Mouse (Mus musculus) myocyte (in vitro differentiated cells): ENCODE results near the gene Dusp15. TPM values are rescaled to one million over a fixed set of nuclear protein-coding genes. Genes with fewer than 3 reads are reported as not detected.

ENCODE experiments used
- H3K27me3 ChIP-seq: one replicate; pipeline ENCODE4 v1.6.1; 2011; ENCODE audit not compliant: control insufficient read depth, insufficient read depth, insufficient read length
- H3K36me3 ChIP-seq: one replicate; pipeline ENCODE4 v1.6.1; 2011; ENCODE audit not compliant: control insufficient read depth, insufficient read depth
- H3K4me2 ChIP-seq: one replicate; pipeline ENCODE4 v1.6.1; 2011; ENCODE audit warnings: low read depth, control low read depth
- H3K4me3 ChIP-seq: one replicate; pipeline ENCODE4 v1.5.1; 2011; ENCODE audit warnings: mild to moderate bottlenecking, control low read depth, moderate library complexity
- H3K79me2 ChIP-seq: one replicate; pipeline ENCODE4 v1.6.1; 2011; ENCODE audit not compliant: control insufficient read depth, insufficient read depth
- H3ac ChIP-seq: one replicate; pipeline ENCODE4 v1.6.1; 2011; ENCODE audit not compliant: control insufficient read depth, insufficient read length
- CEBPB ChIP-seq: IDR thresholded peaks from 2 replicates; pipeline ENCODE4 v1.6.1; 2011; ENCODE audit warnings: mild to moderate bottlenecking, moderate library complexity; ENCODE audit not compliant: poor library complexity, insufficient read depth, severe bottlenecking
- E2F4 ChIP-seq: IDR thresholded peaks from one replicate; pipeline ENCODE4 v1.6.1; 2011; ENCODE audit warnings: mild to moderate bottlenecking, control low read depth, moderate library complexity; ENCODE audit not compliant: insufficient read depth
- MAX ChIP-seq: IDR thresholded peaks from one replicate; pipeline ENCODE4 v1.6.1; 2011; ENCODE audit warnings: low read depth, mild to moderate bottlenecking, control low read depth
- MYOD1 ChIP-seq, 3 experiments: IDR thresholded peaks; one replicate each; pipeline ENCODE4 v1.6.1; 2011; ENCODE audit warnings: control low read depth in 2 of 3, low read depth in 2 of 3, mild to moderate bottlenecking in 2 of 3, moderate library complexity in 1 of 3; ENCODE audit not compliant: insufficient read length in 2 of 3, control insufficient read depth in 1 of 3
- MYOG ChIP-seq, 3 experiments: IDR thresholded peaks; one replicate each; pipeline ENCODE4 v1.6.1; 2011; ENCODE audit warnings: control low read depth in 2 of 3, low read depth in 2 of 3, mild to moderate bottlenecking in 2 of 3; ENCODE audit not compliant: insufficient read length in 2 of 3, control insufficient read depth in 1 of 3, insufficient read depth in 1 of 3
- POLR2A ChIP-seq: IDR thresholded peaks from one replicate; pipeline ENCODE4 v1.6.1; 2011; ENCODE audit warnings: low read depth, mild to moderate bottlenecking, control low read depth, moderate library complexity; ENCODE audit not compliant: insufficient read length
- POLR2AphosphoS2 ChIP-seq: IDR thresholded peaks from one replicate; pipeline ENCODE4 v1.6.1; 2011; ENCODE audit warnings: low read depth, control low read depth; ENCODE audit not compliant: insufficient read length
- REST ChIP-seq: IDR thresholded peaks from one replicate; pipeline ENCODE4 v1.6.1; 2011; ENCODE audit warnings: mild to moderate bottlenecking, control low read depth, moderate library complexity; ENCODE audit not compliant: insufficient read depth, insufficient read length
- SRF ChIP-seq: IDR thresholded peaks from one replicate; pipeline ENCODE4 v1.6.1; 2011; ENCODE audit warnings: low read depth; ENCODE audit not compliant: control insufficient read depth, insufficient read length
- TCF12 ChIP-seq: IDR thresholded peaks from one replicate; pipeline ENCODE4 v1.6.1; 2011; ENCODE audit warnings: mild to moderate bottlenecking, control low read depth; ENCODE audit not compliant: poor library complexity, insufficient read depth, severe bottlenecking
- TCF3 ChIP-seq: IDR thresholded peaks from one replicate; pipeline ENCODE4 v1.6.1; 2011; ENCODE audit warnings: low read depth, control low read depth; ENCODE audit not compliant: insufficient read length
- USF1 ChIP-seq: IDR thresholded peaks from one replicate; pipeline ENCODE4 v1.6.1; 2011; ENCODE audit warnings: low read depth, mild to moderate bottlenecking, control low read depth, moderate library complexity
- polyA plus RNA-seq: library from polyadenylated mRNA; unstranded; fragments of >200 nt; fragmentation: generic; extraction: Trizol; gene quantifications from one replicate; pipeline ENCODE4 v1.2.1, GENCODE M21; 2012; ENCODE audit warnings: missing spikeins

The Dusp15 gene
- polyA plus RNA-seq, 1 experiment: 0.02 TPM

DNA sequence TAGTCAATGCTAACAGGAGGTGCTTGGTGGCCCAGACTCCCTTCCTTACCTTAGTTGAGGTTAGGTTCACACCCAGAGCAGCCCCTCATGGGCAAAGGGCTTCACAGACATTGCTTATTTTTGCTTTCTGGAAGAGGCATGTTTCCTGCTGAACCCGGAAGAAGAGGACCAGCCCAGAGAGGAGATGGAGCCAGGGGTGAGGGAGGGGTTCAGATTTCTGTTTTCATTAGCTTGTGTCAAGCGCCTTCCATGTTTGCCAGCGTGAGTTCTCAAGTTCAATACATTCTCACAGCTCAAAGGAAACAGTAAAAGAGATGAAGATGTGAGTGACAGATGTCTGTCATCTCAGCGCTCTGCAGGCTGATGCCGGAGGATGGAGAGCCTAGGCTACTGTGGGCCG, 41.6 kb downstream of the Dusp15 start:
- no peak overlapping the region for H3ac ChIP-seq
- TF ChIP-seq SRF: no peak
- TF ChIP-seq E2F4: no peak
- TF ChIP-seq REST: no peak
- TF ChIP-seq MYOG (IDR thresholded peaks at IDR 0.05; ENCODE audit: control insufficient read depth in 1 of 3, insufficient read depth in 1 of 3, insufficient read length in 2 of 3, low read depth in 2 of 3): no peak
- TF ChIP-seq TCF12: no peak
- no peak for TF ChIP-seq CEBPB
- TF ChIP-seq USF1: no peak
- no peak for TF ChIP-seq MYOD1 (IDR thresholded peaks at IDR 0.05; ENCODE audit: control insufficient read depth in 1 of 3, insufficient read length in 2 of 3, low read depth in 2 of 3)
- no peak for TF ChIP-seq POLR2A
- no peak for TF ChIP-seq TCF3
- no peak for TF ChIP-seq POLR2AphosphoS2
- no peak for TF ChIP-seq MAX
- H3K4me3 ChIP-seq: no peak overlapping the region
- no peaks in the 10 kb centered on the region for H3K79me2 ChIP-seq
- no peaks in the 10 kb centered on the region for H3K27me3 ChIP-seq
- H3K4me2 ChIP-seq: no peak overlapping the region
- no peaks in the 10 kb centered on the region for H3K36me3 ChIP-seq

DNA sequence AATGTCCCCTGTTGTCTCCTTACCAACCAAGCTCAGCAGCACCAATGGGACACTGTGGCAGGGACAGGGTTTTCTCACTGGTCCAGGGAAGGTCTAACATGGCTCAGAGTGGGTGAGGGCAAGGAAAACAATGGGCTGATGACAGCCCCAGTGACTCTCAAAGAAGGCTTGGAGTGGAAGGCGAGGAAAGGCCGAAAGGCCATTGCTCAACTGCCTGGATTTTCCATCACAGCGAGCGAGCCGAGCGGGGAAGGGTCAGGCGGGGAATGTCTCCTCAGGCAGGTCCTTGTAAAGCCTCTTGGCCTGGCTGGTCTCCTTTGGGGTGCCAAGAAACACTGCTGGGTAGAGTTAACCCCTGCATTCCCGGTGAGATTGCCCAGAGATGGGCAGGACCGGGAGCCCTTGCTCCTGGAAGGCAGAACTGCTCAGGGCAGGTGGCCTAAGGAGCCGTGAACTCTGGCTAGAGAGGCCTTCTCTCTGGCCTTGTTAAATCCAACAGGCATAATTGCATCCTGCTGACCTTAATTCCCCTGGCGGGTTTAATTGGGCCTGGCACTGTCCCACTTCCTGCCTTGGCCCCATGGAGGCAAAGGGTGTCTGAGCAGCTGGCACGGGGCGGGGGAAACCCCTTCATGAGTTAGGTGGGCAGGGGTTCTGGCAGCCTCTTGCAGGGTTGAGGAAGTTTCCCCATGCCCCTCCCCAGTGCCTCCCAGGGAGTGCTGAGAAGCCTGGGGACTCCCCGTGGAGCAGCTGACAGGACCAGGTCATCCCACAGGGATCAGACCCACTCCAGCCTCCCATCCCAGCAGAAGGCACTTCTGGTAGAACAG, 44.2 kb downstream of the Dusp15 start:
- TF ChIP-seq POLR2A (no peak), E2F4 (no peak), SRF (no peak), TCF3 (peak; percentile 13), POLR2AphosphoS2 (no peak), MYOG (IDR thresholded peaks at IDR 0.05; ENCODE audit: control insufficient read depth in 1 of 3, insufficient read depth in 1 of 3, insufficient read length in 2 of 3, low read depth in 2 of 3) (peak in 2 of 3 experiments; percentile 60 to 91), USF1 (no peak), MAX (no peak), REST (no peak), MYOD1 (IDR thresholded peaks at IDR 0.05; ENCODE audit: control insufficient read depth in 1 of 3, insufficient read length in 2 of 3, low read depth in 2 of 3) (peak in 2 of 3 experiments; percentile 67 to 89), TCF12 (peak; percentile 38), CEBPB (no peak)
- Histone ChIP-seq H3K79me2 (no peaks in the 10 kb centered on the region), H3K36me3 (no peaks in the 10 kb centered on the region), H3K27me3 (no peaks in the 10 kb centered on the region), H3ac (no peak overlapping the region), H3K4me2 (peak overlapping the region; percentile 61), H3K4me3 (no peak overlapping the region)

DNA sequence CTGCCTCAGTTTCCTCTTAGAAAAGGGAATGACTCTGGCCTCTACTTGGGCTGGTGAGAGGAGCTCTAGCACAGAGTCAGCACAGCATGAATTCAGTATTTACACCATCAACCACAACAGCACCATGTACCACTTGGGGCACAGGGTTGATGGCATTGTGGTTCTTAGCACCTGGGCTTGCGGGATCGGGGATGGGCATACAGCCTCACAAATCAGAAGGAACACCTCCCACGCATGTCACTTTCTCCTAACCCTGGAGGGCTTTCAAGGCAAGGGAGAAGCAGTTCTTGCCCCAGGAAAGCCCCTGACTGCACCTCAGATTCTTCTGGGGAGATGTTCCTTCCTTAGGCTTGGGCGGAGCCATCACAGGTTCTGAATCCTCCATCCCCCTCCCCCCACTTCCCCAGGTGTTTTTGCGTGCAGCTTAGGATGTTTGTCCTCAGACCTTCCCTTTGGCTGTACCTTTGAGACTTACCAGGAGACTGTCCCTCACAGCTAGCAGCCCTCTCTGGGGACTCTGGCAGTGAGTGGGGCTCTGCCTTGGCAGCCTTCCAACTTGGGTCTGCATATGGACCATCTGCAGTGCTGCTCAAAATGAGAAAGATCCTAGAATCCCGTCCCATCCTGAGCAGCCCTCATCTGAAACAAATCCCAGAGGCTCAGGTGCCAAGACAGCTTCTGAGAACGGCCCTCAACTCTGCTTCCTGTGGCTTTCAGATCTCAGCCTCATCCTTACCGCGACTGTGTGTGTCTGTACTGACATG, 45.0 kb downstream of the Dusp15 start:
- Histone ChIP-seq H3ac (no peak overlapping the region), H3K27me3 (no peaks in the 10 kb centered on the region), H3K4me2 (peak overlapping the region; percentile 61), H3K36me3 (no peaks in the 10 kb centered on the region), H3K4me3 (no peak overlapping the region), H3K79me2 (no peaks in the 10 kb centered on the region)
- TF ChIP-seq MAX (no peak), MYOG (IDR thresholded peaks at IDR 0.05; ENCODE audit: control insufficient read depth in 1 of 3, insufficient read depth in 1 of 3, insufficient read length in 2 of 3, low read depth in 2 of 3) (peak in 1 of 3 experiments; percentile 50), POLR2A (no peak), MYOD1 (IDR thresholded peaks at IDR 0.05; ENCODE audit: control insufficient read depth in 1 of 3, insufficient read length in 2 of 3, low read depth in 2 of 3) (peak in 1 of 3 experiments; percentile 73), REST (no peak), E2F4 (no peak), SRF (no peak), TCF12 (no peak), CEBPB (no peak), POLR2AphosphoS2 (no peak), USF1 (no peak), TCF3 (no peak)

DNA sequence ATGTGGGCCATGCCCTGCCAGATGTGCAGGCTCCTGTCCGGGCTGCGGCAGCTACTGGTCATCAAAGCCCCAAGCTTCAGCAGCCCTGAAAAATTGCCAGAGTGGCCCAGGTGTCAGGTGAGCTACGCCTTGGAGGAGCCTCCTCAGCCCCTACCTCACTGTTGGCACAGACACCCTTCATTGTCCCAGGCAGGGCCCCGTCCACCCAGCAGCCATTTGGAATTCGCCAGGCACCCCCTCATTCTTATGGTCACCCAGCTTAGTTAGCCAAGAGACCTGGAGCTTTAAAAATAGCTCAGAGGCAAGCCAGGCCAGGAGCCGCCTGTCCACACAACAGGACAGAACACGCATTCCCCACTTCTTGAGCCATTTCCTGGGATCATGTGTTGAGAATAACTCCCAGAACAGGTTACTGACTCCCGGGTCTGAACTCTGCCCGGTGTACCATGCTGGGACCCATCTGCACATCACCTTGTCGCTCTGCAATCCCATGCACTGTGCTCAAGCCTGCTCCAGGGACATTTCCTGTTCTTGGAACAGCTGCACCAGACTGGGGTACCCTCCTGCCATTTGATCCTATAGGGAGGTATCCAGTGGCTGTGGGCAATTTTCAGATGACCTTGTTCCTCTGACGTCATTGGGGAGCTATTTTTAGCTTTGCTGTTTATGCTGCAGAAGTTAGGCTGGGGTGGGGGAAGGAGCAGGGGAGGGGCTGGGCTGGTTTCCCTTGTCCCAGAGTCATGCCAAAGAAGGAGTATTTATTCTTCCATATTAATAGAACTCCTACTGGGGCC, 46.3 kb downstream of the Dusp15 start:
- no peaks in the 10 kb centered on the region for H3K79me2 ChIP-seq
- H3ac ChIP-seq: no peak overlapping the region
- H3K4me3 ChIP-seq: no peak overlapping the region
- peak overlapping the region; percentile 61 for H3K4me2 ChIP-seq
- H3K36me3 ChIP-seq: no peaks in the 10 kb centered on the region
- H3K27me3 ChIP-seq: no peaks in the 10 kb centered on the region
- TF ChIP-seq MYOG (IDR thresholded peaks at IDR 0.05; ENCODE audit: control insufficient read depth in 1 of 3, insufficient read depth in 1 of 3, insufficient read length in 2 of 3, low read depth in 2 of 3): peak; percentile 61 to 88 (median 67)
- no peak for TF ChIP-seq E2F4
- TF ChIP-seq TCF12: peak; percentile 39
- peak; percentile 12 to 95 (median 92) for TF ChIP-seq MYOD1 (IDR thresholded peaks at IDR 0.05; ENCODE audit: control insufficient read depth in 1 of 3, insufficient read length in 2 of 3, low read depth in 2 of 3)
